Mouse (Mus musculus): ENCODE data around the gene Col5a1. TPM values are rescaled to one million over a fixed set of nuclear protein-coding genes. Genes with fewer than 3 reads are reported as not detected.

Gene Col5a1
- polyA plus RNA-seq, 1 experiment from 2014 or later, result 21.4 TPM

DNA sequence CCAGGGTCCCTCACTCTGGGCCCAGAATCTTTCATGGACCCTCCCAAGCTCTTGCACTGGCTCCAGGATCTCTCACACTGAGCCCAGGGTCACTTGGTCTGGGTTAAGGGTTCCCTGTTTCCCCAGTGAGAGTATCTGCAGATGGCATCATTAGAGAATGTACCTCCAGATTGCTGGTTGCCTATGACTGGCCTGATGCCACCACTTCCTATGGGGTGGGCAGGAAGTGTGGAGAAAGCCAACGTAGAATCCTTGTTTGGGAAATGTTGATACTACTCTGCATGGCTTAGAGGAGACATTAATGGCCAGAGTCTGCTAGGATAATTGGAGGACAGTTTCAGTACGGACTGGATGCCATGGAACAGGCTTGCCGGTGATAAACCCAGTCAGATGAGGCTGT lies 76.2 kb downstream of the Col5a1 start:
- Histone ChIP-seq H3K27ac (no peak overlapping the region), H3K4me1 (peaks cover 17% of the 10 kb centered on the region), H3K9me3 (replicated peaks) (no peaks in the 10 kb centered on the region), H3K27me3 (ENCODE audit: low read depth, poor library complexity, severe bottlenecking) (no peaks in the 10 kb centered on the region), H3K4me3 (no peak overlapping the region), H3K36me3 (peaks cover 50% of the 10 kb centered on the region)
- WGBS, result 88% methylated on average over 3 of the region's 3 CpGs
- no peak for DNase-seq (ENCODE audit: low spot score)

DNA sequence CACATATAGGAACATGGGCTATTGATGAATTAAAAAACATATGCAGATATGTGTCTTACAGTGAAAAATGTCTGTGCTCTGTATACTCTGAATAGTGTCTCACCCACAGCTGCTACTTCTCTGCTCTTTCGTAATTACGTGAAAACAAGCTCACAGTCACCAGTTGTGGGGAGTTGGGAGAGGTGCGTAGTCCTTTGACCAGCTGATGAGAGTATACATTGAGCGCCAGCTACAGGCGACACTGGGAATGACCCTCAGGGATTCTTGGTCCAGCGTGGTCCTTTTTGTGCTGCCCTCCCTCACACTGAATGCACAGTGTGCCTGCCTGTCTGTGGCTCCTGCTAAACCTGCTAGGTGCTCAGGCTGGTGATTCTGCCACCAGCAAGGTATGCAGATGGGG lies 82.9 kb downstream of the Col5a1 start:
- peak; percentile 51 for DNase-seq (ENCODE audit: low spot score)
- H3K4me3 ChIP-seq, result no peak overlapping the region
- 16% methylated on average over 6 of the region's 6 CpGs for WGBS
- peaks cover 15% of the 10 kb centered on the region for H3K4me1 ChIP-seq
- no peaks in the 10 kb centered on the region for H3K27me3 ChIP-seq (ENCODE audit: low read depth, poor library complexity, severe bottlenecking)
- peaks cover 54% of the 10 kb centered on the region for H3K36me3 ChIP-seq
- no peaks in the 10 kb centered on the region for H3K9me3 ChIP-seq (replicated peaks)
- H3K27ac ChIP-seq, result no peak overlapping the region

DNA sequence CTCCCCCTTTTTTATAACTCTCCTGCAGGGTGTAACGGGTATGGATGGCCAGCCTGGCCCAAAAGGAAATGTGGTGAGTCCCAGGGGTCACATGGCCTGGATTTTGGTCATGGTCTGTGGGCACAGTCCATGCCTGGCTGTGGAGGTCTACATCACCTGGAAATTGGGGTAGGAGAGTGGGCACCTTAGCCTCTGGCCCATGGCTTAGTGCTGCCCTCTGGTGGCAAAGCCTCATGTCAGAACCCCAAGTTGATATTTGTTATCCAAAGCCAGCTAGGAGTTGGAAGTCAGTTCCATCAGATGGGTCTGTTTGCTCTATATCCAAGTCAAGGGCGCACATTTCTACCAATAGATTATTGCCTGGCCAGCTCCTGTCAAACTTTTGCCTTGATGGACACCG lies 87.6 kb downstream of the Col5a1 start:
- Histone ChIP-seq H3K4me1 (peaks cover 5% of the 10 kb centered on the region; the same call in 1 of the 2 replicates), H3K9me3 (replicated peaks) (no peaks in the 10 kb centered on the region), H3K27ac (no peak overlapping the region), H3K27me3 (ENCODE audit: low read depth, poor library complexity, severe bottlenecking) (no peaks in the 10 kb centered on the region), H3K4me3 (no peak overlapping the region), H3K36me3 (peaks cover 20% of the 10 kb centered on the region)
- DNase-seq (ENCODE audit: low spot score), result peak; percentile 81
- WGBS, result 47% methylated on average over 3 of the region's 3 CpGs

DNA sequence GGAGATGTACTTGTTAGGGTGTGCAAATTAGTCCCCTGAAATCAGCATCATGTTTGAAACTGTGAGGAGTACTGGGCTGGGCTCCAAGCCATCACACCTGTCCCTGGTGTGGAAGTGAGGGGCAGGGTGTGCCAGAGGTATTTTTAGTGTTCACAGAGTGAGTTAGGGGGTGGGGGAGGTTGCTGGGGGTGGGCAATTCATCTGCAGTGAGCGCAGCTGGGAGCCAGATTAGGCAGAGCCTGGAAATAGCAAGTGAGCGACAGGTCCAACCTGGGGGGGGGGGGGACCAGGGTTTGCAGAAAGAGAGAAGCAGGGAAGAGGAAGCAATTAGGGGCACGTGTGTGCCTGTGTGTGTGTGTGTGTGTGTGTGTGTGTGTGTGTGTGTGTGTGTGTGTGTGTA lies 89.6 kb downstream of the Col5a1 start:
- H3K9me3 ChIP-seq (replicated peaks), result no peaks in the 10 kb centered on the region
- H3K4me1 ChIP-seq, result no peaks in the 10 kb centered on the region
- DNase-seq (ENCODE audit: low spot score), result no peak
- peaks cover 23% of the 10 kb centered on the region for H3K36me3 ChIP-seq
- 51% methylated on average over 3 of the region's 3 CpGs for WGBS
- H3K4me3 ChIP-seq, result no peak overlapping the region
- H3K27me3 ChIP-seq (ENCODE audit: low read depth, poor library complexity, severe bottlenecking), result no peaks in the 10 kb centered on the region
- H3K27ac ChIP-seq, result no peak overlapping the region

DNA sequence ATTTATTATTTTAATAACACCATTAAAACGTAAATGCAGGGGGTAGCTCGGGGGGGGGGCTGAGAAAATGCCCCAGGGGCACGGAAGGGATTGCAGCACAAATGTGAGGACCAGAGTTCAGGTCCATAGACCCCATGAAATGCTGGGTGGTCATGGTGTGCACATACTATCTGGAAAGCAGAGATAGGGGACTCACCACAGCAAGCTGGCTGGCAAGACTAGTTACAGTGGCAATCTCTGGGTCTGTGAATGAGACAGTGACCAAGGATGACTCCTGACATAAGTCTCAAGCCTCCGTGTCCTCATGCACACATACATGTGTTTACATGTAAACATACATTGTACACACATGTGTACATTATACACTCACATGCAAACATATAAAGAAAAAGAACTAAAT lies 90.3 kb downstream of the Col5a1 start:
- no peaks in the 10 kb centered on the region for H3K4me1 ChIP-seq
- H3K36me3 ChIP-seq, result peaks cover 16% of the 10 kb centered on the region
- H3K4me3 ChIP-seq, result no peak overlapping the region
- no peak overlapping the region for H3K27ac ChIP-seq
- no peak for DNase-seq (ENCODE audit: low spot score)
- no peaks in the 10 kb centered on the region for H3K9me3 ChIP-seq (replicated peaks)
- H3K27me3 ChIP-seq (ENCODE audit: low read depth, poor library complexity, severe bottlenecking), result no peaks in the 10 kb centered on the region
- 79% methylated on average over 4 of the region's 4 CpGs for WGBS

DNA sequence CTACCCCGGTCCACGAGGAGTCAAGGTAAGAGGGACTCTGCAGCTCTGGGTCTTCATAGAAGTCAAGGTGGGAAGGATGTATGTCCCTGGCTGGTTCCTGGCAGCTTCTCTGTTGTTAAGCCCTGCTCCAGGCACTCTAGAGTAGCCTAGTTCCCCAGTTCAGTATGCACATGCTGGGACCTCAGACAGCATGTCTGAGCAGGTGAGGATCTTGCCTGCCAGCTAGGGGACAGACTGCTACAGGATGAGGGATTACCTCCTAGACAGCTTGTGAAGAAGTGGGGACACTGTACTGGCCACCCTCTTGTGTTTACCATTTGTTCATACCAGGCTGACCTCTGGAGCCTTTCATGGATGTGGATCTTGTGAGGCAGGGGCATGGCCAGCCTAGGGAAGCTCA lies 94.8 kb downstream of the Col5a1 start:
- Histone ChIP-seq H3K4me3 (no peak overlapping the region), H3K27ac (peak overlapping the region; percentile 27; the same call in 1 of the 2 replicates), H3K9me3 (replicated peaks) (no peaks in the 10 kb centered on the region), H3K27me3 (ENCODE audit: low read depth, poor library complexity, severe bottlenecking) (no peaks in the 10 kb centered on the region), H3K4me1 (no peaks in the 10 kb centered on the region), H3K36me3 (peaks cover 10% of the 10 kb centered on the region)
- no peak for DNase-seq (ENCODE audit: low spot score)
- 87% methylated on average over 2 of the region's 2 CpGs for WGBS

DNA sequence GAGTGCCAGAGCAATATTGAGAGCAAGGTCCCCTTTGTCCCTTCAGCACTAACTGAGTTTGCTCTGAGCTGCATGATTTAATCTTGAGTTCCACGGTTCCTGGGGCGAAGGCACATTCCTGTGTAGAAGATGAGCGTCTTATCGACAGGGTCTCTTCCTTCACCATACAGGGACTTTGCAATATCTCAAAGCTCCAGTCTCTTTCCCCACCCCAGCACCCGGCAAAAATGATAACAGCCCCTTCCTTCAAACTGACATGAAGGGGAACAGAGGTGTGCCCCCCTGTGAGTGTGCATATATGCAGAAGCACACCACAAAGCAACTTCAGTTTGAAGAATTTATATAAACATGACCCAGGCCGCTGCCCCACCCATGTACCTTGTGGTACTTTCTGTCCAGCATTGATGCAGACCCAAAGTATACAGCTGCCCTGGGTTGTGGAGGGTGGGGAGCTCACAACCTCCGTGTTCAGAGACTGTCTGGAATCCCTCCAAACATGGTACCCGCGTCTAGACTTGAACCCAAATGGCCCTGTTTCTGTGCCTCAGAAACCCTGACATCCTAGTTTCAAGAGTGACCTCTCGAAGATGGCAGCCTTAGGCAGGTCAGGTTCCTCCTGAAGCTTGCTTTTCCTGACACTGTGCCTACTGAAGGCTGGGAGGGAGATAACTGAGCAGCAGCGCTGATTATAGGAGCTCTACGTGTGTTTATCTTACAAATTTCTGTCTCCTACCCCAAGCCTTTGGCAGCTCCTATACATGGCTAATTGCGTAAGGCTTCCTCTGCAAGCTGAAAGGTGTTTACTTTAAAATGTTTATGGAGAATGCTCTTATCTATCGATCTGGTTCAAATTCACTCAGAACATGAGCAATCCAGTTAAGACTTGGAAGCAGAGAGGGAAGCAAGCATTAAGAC lies 95.7 kb downstream of the Col5a1 start:
- no peak overlapping the region for H3K4me3 ChIP-seq
- no peaks in the 10 kb centered on the region for H3K27me3 ChIP-seq (ENCODE audit: low read depth, poor library complexity, severe bottlenecking)
- DNase-seq (ENCODE audit: low spot score), result no peak
- H3K9me3 ChIP-seq (replicated peaks), result no peaks in the 10 kb centered on the region
- no peaks in the 10 kb centered on the region for H3K4me1 ChIP-seq
- H3K36me3 ChIP-seq, result peaks cover 11% of the 10 kb centered on the region
- H3K27ac ChIP-seq, result peak overlapping the region; percentile 27; the same call in 1 of the 2 replicates
- WGBS, result 88% methylated on average over 14 of the region's 14 CpGs

DNA sequence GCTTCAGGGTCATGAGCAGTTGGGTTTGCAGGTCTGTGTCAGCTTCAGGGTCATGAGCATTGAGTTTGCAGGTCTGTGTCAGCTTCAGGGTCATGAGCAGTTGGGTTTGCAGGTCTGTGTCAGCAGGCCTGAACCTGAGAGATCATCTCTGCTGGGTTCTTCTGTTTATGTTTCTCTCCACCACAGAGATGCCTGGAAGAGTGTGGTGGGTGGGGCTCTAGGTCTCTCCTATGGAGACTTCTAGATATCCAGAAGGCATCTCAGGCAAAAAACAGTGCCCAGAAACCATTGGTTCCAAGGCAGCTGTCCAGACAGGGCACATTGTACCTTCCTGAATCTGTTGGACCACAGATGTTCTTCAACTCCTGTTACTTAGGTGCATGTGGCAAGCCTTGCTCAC lies 96.9 kb downstream of the Col5a1 start:
- Histone ChIP-seq H3K36me3 (peaks cover 17% of the 10 kb centered on the region; the same call in 1 of the 2 replicates), H3K4me1 (no peaks in the 10 kb centered on the region), H3K9me3 (replicated peaks) (no peaks in the 10 kb centered on the region), H3K4me3 (no peak overlapping the region), H3K27me3 (ENCODE audit: low read depth, poor library complexity, severe bottlenecking) (no peaks in the 10 kb centered on the region), H3K27ac (no peak overlapping the region)
- no peak for DNase-seq (ENCODE audit: low spot score)

DNA sequence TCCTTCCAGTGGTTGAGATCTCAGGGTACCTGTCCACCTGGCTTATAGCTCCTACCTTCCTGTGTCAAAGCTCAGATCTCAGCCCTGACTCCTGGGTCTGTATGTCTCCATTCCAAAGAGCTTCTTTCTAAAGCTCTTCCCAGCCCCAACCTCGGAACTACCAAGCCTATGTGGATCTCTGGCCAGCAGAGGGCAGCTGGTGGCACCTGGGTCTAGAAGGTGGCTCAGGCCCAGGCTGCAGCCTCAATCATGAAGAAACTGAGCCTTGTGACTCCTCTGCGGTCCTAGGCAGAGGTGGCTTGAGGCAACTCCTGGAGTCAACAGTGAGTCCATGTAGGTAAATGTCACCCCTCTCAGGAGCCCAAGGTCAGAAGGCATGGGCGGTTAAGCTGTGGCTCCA lies 97.7 kb downstream of the Col5a1 start:
- 0 out of 2 replicates have a peak overlapping the region, but pooled peaks have one; percentile 17 for H3K27ac ChIP-seq
- peak; percentile 41 for DNase-seq (ENCODE audit: low spot score)
- 56% methylated on average over 3 of the region's 3 CpGs for WGBS

DNA sequence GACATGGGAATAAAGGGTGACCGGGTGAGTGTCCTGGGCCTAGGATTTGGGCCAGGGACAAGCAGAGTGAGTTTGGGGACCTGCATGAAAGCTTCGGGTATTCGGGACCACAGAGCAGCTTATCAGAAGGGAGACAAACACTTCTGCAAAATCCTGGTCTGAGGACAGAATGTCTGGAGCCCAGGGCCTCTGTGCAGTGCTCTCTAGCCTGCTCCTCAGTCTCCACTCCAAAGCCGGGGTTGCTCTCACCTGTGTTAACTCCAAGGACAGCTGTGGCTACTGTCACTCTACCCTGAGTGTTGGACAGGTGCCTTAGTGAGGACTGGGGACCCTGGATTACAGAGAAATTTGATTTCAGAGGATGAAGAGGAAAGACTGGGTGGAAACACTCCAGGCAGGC lies 100.5 kb downstream of the Col5a1 start:
- no peak for DNase-seq (ENCODE audit: low spot score)
- Histone ChIP-seq H3K27me3 (ENCODE audit: low read depth, poor library complexity, severe bottlenecking) (no peaks in the 10 kb centered on the region), H3K4me1 (no peaks in the 10 kb centered on the region), H3K27ac (0 out of 2 replicates have a peak overlapping the region, but pooled peaks have one; percentile 10), H3K36me3 (peaks cover 42% of the 10 kb centered on the region), H3K9me3 (replicated peaks) (no peaks in the 10 kb centered on the region), H3K4me3 (no peak overlapping the region)
- WGBS, result 93% methylated on average over 4 of the region's 4 CpGs

More for the DNA sequence above, 97.7 kb downstream of the Col5a1 start:
- Histone ChIP-seq H3K9me3 (replicated peaks) (no peaks in the 10 kb centered on the region), H3K27me3 (ENCODE audit: low read depth, poor library complexity, severe bottlenecking) (no peaks in the 10 kb centered on the region), H3K4me3 (no peak overlapping the region), H3K4me1 (no peaks in the 10 kb centered on the region), H3K36me3 (peaks cover 19% of the 10 kb centered on the region; the same call in 1 of the 2 replicates)

DNA sequence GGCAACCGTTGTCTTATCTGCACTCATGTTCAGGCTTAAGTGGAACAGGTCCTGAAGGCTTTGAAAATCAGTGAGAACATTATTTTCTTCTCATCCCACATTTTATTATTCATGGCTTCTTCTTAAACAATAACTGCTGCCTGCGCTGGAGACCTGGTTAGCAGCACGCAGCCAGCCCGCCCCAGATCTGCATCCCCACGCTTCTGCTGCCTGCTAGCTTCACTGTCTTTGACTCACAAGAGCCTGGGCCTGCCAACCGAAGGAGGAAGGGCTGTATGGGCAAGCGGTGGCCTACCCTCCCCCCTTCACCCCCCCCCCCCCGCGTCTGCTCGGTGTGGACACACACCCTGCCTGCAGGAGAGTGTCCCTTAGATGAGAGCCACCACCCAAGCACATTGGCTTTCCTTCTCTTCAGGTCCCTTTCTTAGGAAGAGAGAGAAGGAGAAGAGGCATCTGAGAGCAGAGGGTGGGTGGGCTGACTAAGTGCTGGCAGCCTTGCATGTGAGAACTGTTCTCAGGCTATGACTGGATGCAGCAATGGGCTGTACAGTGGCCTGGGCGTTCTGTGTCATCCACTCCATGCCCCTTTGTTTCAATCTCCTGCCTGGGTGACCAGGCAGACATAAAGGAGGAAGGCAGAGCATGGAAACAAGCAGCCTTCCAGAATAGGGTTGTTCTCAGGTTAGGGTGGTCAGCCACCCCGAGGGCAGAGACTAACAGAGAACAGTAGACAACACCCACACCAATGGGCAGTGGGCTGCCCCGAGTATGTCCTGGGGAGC lies 104.4 kb downstream of the Col5a1 start:
- peaks cover 52% of the 10 kb centered on the region for H3K36me3 ChIP-seq
- DNase-seq (ENCODE audit: low spot score), result no peak
- no peaks in the 10 kb centered on the region for H3K9me3 ChIP-seq (replicated peaks)
- no peaks in the 10 kb centered on the region for H3K27me3 ChIP-seq (ENCODE audit: low read depth, poor library complexity, severe bottlenecking)
- peaks cover 4% of the 10 kb centered on the region for H3K4me1 ChIP-seq
- H3K27ac ChIP-seq, result no peak overlapping the region
- WGBS, result 86% methylated on average over 13 of the region's 13 CpGs
- no peak overlapping the region for H3K4me3 ChIP-seq

DNA sequence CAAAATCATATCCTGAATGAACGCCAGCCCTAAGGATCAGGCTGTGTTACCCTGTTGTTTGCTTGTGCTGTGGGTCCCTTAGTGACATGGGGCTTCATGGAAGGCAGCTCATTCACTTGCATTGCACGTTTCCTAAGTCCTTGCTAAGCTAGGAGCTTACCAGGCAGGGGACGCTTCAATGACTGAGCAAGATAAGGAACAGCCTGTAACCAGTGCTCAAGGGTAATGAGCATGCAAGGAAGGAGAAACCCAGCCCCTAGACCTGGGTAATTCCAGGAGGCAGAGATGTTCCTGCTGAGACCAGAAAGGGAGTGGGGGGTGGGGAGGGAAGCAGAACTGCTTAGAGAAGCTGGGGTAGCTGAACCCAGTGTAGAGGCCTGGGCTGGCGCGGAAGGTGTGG lies 107.2 kb downstream of the Col5a1 start:
- Histone ChIP-seq H3K36me3 (peaks cover 42% of the 10 kb centered on the region), H3K27ac (no peak overlapping the region; the same call in 1 of the 2 replicates), H3K27me3 (ENCODE audit: low read depth, poor library complexity, severe bottlenecking) (no peaks in the 10 kb centered on the region), H3K4me1 (peaks cover 5% of the 10 kb centered on the region), H3K9me3 (replicated peaks) (no peaks in the 10 kb centered on the region), H3K4me3 (no peak overlapping the region)
- WGBS, result 70% methylated on average over 5 of the region's 5 CpGs
- DNase-seq (ENCODE audit: low spot score), result no peak
